Mouse (Mus musculus) bone marrow, adult 2 months (tissue): ENCODE measurements at regions not wholly inside any gene's neighbourhood (a gene's known extent, or its start where the extent isn't known, plus 50 kb on each side); places are given as distances from the start of the nearest gene placed in this dataset.

ENCODE experiments used
- H3K27ac ChIP-seq: fragments of 200-500 bp; 2 replicates; pipeline ENCODE4 v1.5.1; 2012; ENCODE audit warnings: low read depth, mild to moderate bottlenecking, control low read depth, inconsistent platforms, low read length; ENCODE audit not compliant: control insufficient read depth, poor library complexity, insufficient read depth
- H3K4me1 ChIP-seq: fragments of 200-500 bp; 2 replicates; pipeline ENCODE4 v1.6.1; 2011; ENCODE audit warnings: low read length; ENCODE audit not compliant: control insufficient read depth, insufficient read depth
- H3K4me3 ChIP-seq: fragments of 200-500 bp; replicated peaks from 2 replicates; pipeline ENCODE3; 2011; ENCODE audit warnings: mild to moderate bottlenecking, low read depth, low read length, control low read depth; ENCODE audit not compliant: control insufficient read depth
- CTCF ChIP-seq: fragments of 200-500 bp; IDR thresholded peaks from 2 replicates; pipeline ENCODE4 v1.5.1; 2011; ENCODE audit warnings: low read length, control low read depth; ENCODE audit not compliant: control insufficient read depth, insufficient read depth
- POLR2A ChIP-seq: fragments of 200-500 bp; IDR thresholded peaks from 2 replicates; pipeline ENCODE4 v1.6.1; 2011; ENCODE audit warnings: low read depth, mild to moderate bottlenecking, control low read depth, low read length, borderline replicate concordance; ENCODE audit not compliant: control insufficient read depth
- WGBS: fragments of 180-500 bp; shearing (Covaris S2); methylation state at CpG from one replicate; pipeline ENCODE4 v1.1.7; 2018; 5-methylcytosine and 5-hydroxymethylcytosine counted together

DNA sequence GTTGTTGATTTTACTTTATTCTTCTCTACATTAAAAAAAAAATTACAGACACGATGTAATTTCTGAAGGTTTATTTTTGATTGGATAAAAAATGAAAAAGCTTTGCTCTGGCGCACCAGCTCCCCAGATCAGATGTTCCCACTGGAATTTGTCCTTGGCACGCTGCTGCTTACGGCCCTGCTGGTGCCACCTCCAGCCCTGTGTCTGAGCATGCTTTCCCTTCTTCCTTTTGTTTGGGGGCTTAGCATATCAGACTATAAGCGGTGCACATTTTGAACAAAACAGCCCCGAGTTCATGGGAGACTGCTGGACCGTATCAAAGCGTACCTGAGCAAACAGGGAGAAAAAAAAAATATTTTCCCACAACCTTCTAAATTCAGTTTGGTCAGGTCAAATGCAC, 291.2 kb downstream of the Lrig3 start:
- H3K4me3 ChIP-seq = no peak overlapping the region
- TF ChIP-seq CTCF = no peak
- no peak for TF ChIP-seq POLR2A
- H3K27ac ChIP-seq = no peak overlapping the region
- 84% methylated on average over 8 of the region's 8 CpGs for WGBS
- H3K4me1 ChIP-seq = no peaks in the 10 kb centered on the region

DNA sequence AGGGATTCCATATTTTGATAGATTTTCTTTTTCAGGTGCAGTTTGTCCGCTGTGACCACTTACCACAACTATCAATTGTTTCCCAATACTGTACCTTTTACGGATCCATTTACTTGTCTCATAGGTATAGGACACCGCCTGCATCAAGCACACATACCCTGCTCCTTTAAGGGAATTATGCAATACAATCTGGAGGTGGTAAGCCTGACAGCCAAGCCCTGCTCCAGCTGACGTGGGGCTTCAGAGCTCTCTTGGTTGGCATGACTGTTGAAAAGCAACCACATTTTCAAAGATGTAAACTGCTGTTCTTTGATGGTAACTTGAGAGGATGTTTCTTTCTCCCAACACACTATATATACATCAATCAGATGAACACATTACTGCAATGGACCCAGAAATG, 288.2 kb downstream of the Lrig3 start:
- Histone ChIP-seq H3K4me1 (no peaks in the 10 kb centered on the region), H3K27ac (no peak overlapping the region), H3K4me3 (no peak overlapping the region)
- WGBS = 73% methylated on average over 4 of the region's 4 CpGs
- no peak for TF ChIP-seq POLR2A
- no peak for TF ChIP-seq CTCF

DNA sequence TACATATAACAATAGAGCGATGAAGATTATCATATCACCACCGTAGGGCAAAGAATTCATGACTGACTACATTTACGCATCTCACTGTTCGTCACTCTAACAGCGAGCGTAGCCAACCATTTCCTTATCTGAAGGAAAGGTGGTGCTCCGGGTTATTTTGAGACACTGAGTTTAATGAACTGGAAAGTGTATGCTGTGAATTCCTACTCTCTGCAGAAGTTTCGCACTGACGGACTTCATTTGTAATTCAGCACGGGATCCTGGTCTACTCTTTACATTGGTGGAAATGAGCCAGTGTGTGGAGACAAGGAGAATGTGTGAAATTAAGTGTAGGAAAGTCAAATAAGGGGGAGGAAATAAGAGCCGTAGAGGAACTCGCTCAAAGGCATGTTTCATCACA, 283.2 kb downstream of the Lrig3 start:
- TF ChIP-seq POLR2A (no peak), CTCF (no peak)
- no peak overlapping the region for H3K4me3 ChIP-seq
- no peak overlapping the region for H3K27ac ChIP-seq
- no peaks in the 10 kb centered on the region for H3K4me1 ChIP-seq
- 86% methylated on average over 12 of the region's 12 CpGs for WGBS

DNA sequence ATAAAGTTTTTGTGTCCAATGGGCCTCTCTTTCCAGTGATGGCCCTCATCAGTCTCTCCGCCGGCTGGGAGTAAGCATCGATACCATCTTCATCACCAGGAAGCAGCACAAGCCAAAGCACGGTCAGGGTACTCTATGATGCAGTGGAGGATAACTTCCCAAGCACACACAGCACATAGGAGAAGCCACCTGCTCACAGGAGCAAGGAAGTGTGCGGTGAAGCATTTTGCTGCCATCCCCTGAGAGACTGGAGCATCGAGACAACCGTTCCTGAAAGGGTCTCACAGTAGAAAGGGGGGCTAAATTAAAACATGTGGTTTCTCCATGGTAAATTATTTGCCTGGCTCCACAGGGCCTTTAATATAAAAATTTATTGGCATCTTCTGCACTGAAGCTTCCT, 277.1 kb downstream of the Lrig3 start:
- no peak overlapping the region for H3K4me3 ChIP-seq
- H3K27ac ChIP-seq = no peak overlapping the region
- TF ChIP-seq POLR2A (no peak), CTCF (no peak)
- no peaks in the 10 kb centered on the region for H3K4me1 ChIP-seq
- WGBS = 88% methylated on average over 7 of the region's 7 CpGs

DNA sequence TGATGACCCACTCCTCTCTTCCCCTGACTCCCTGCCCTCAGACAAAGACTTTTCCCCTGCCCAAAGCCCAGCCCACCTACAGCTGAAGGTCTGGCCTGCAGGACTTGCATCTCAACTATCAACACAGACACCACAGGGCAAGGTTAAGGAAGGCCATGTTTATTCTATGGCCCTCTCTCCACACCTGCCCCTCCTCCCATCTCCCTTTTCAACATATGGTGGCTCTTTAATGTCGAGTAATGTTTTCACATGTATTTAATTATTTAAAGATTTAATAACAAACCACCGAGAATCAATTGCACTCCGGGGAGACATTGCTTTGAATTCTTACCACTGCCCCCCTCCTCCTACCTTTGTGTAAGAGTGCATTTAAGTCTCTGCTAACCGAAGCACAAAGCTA, 273.6 kb downstream of the Lrig3 start:
- WGBS = 79% methylated on average over 4 of the region's 4 CpGs
- TF ChIP-seq POLR2A = no peak
- no peak for TF ChIP-seq CTCF
- H3K27ac ChIP-seq = no peak overlapping the region
- H3K4me3 ChIP-seq = no peak overlapping the region
- no peaks in the 10 kb centered on the region for H3K4me1 ChIP-seq
